Mouse (Mus musculus): ENCODE data around the gene Herc1.

The Herc1 gene

GRCm38 (mm10) chr9:66349860-66350787, at the start of gene Herc1:
Herc1 (plus strand) TSS chr9:66350450.
- DNase-seq (ENCODE audit: low spot score) = peak; percentile 99

GRCm38 (mm10) chr9:66304320-66305090, 45.7 kb upstream of the Herc1 start:
- DNase-seq (ENCODE audit: low spot score) = no peak

GRCm38 (mm10) chr9:66305121-66306112, 44.8 kb upstream of the Herc1 start:
- peak; percentile 20 for DNase-seq (ENCODE audit: low spot score)

- no peak for DNase-seq (ENCODE audit: low spot score)
These were observed 43.8 kb upstream of the Herc1 start for GRCm38 (mm10) chr9:66306414-66306813.

GRCm38 (mm10) chr9:66307341-66307740, 42.9 kb upstream of the Herc1 start:
- no peak for DNase-seq (ENCODE audit: low spot score)

GRCm38 (mm10) chr9:66308741-66309140, 41.5 kb upstream of the Herc1 start:
- peak; percentile 57 for DNase-seq (ENCODE audit: low spot score)

GRCm38 (mm10) chr9:66311458-66311857, 38.8 kb upstream of the Herc1 start:
- no peak for DNase-seq (ENCODE audit: low spot score)

GRCm38 (mm10) chr9:66316603-66317002, 33.6 kb upstream of the Herc1 start:
- DNase-seq (ENCODE audit: low spot score) = no peak

- no peak for DNase-seq (ENCODE audit: low spot score)
These were observed 28.0 kb upstream of the Herc1 start for GRCm38 (mm10) chr9:66322010-66322931.

GRCm38 (mm10) chr9:66326879-66327278, 23.4 kb upstream of the Herc1 start:
- DNase-seq (ENCODE audit: low spot score) = no peak

- no peak for DNase-seq (ENCODE audit: low spot score)
These were observed 20.8 kb upstream of the Herc1 start for GRCm38 (mm10) chr9:66329474-66329873.

GRCm38 (mm10) chr9:66330437-66330836, 19.8 kb upstream of the Herc1 start:
- DNase-seq (ENCODE audit: low spot score) = no peak

- DNase-seq (ENCODE audit: low spot score) = no peak
These were observed 18.7 kb upstream of the Herc1 start for GRCm38 (mm10) chr9:66331548-66331947.

GRCm38 (mm10) chr9:66332393-66332792, 17.9 kb upstream of the Herc1 start:
- no peak for DNase-seq (ENCODE audit: low spot score)

- no peak for DNase-seq (ENCODE audit: low spot score)
These were observed 13.0 kb upstream of the Herc1 start for GRCm38 (mm10) chr9:66337280-66337679.

GRCm38 (mm10) chr9:66338005-66338782, 12.1 kb upstream of the Herc1 start:
- DNase-seq (ENCODE audit: low spot score) = peak; percentile 50

- DNase-seq (ENCODE audit: low spot score) = no peak
These were observed 10.5 kb upstream of the Herc1 start for GRCm38 (mm10) chr9:66339714-66340113.

- DNase-seq (ENCODE audit: low spot score) = no peak
These were observed 9.7 kb upstream of the Herc1 start for GRCm38 (mm10) chr9:66340394-66341094.

GRCm38 (mm10) chr9:66347405-66348035, 2.7 kb upstream of the Herc1 start:
- no peak for DNase-seq (ENCODE audit: low spot score)

Measured in retina, embryonic 14.5 days (tissue).